Comparison of ENCODE assay signal across 13 mouse cellular contexts in the genomic region with DNA sequence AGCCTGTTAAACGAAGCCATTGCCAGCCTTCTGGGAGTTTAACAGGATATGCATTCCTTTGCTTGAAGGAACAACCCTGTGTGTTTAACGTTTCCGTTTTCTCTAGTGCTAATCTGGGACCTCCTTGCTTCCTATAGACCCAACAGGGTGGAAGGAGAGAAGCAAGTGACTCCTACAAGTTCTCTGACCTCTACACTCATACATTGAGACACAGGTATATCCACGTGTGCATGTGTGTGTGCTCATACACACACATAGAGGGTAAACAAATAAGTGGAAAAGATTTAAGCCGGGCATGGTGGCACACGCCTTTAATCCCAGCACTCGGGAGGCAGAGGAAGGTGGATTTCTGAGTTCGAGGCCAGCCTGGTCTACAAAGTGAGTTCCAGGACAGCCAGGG. TPM values are rescaled to one million over a fixed set of nuclear protein-coding genes. Genes with fewer than 3 reads are reported as not detected.
DNase-seq lines count a peak whose midpoint lies in the region; ATAC-seq and TF ChIP-seq lines count a peak whose summit lies in the region.
"Had no signal": no experiment of that assay in that cellular context is flagged by ENCODE, and none has a peak within 500 bp of the region (broad histone marks: within the 10 kb centered on the region; RNA-seq: fewer than 3 reads in every experiment).

No protein-coding gene starts in this region.

- WGBS in heart, embryonic 15.5 days, result 56% methylated on average over 8 of the region's 8 CpGs
- WGBS in kidney, embryonic 16.5 days, result 60% methylated on average over 8 of the region's 8 CpGs
- 58% methylated on average over 7 of the region's 8 CpGs for WGBS in stomach, embryonic 14.5 days
- 46% methylated on average over 8 of the region's 8 CpGs for WGBS in stomach, postnatal 0 days

- TF ChIP-seq CTCF in stomach, postnatal 0 days (IDR thresholded peaks at IDR 0.05; ENCODE audit: low read depth), result no peak

- H3K9me3 ChIP-seq in heart, embryonic 15.5 days (replicated peaks), result no peaks in the 10 kb centered on the region
- no peaks in the 10 kb centered on the region for H3K9me3 ChIP-seq in kidney, embryonic 16.5 days (ENCODE audit: low read length)
- H3K9me3 ChIP-seq in stomach, embryonic 14.5 days (ENCODE audit: control insufficient read depth, low read depth, low read length), result no peaks in the 10 kb centered on the region
- H3K9me3 ChIP-seq in stomach, postnatal 0 days (ENCODE audit: control insufficient read depth, low read length), result no peaks in the 10 kb centered on the region
- H3K9me3 ChIP-seq: embryonic facial prominence, embryonic 12.5 days; hindbrain, embryonic 13.5 days; limb, embryonic 12.5 days; liver, embryonic 12.5 days had no signal

- H3K27me3 ChIP-seq in heart, embryonic 15.5 days, result no peaks in the 10 kb centered on the region
- peaks cover 4% of the 10 kb centered on the region; the same call in 1 of the 2 replicates for H3K27me3 ChIP-seq in kidney, embryonic 16.5 days (ENCODE audit: insufficient read depth, low read length)
- H3K27me3 ChIP-seq in stomach, embryonic 14.5 days (ENCODE audit: control insufficient read depth, insufficient read depth, low read length), result no peaks in the 10 kb centered on the region
- no peaks in the 10 kb centered on the region for H3K27me3 ChIP-seq in stomach, postnatal 0 days (ENCODE audit: control insufficient read depth, insufficient read depth, low read length)
- H3K27me3 ChIP-seq: embryonic facial prominence, embryonic 12.5 days; hindbrain, embryonic 13.5 days; liver, embryonic 12.5 days had no signal

- no peak for ATAC-seq in heart, embryonic 15.5 days (replicated peaks; ENCODE audit: insufficient number of reproducible peaks, insufficient read depth, low FRiP score, low read depth)
- ATAC-seq in kidney, embryonic 16.5 days (ENCODE audit: low FRiP score, low TSS enrichment), result no peak
- no peak for ATAC-seq in stomach, embryonic 14.5 days (ENCODE audit: insufficient number of reproducible peaks, insufficient read depth, low FRiP score, low read depth)
- no peak for ATAC-seq in stomach, postnatal 0 days (ENCODE audit: low FRiP score, low TSS enrichment)
- ATAC-seq: liver, embryonic 12.5 days had no signal

- peak; percentile 7 for DNase-seq in embryo, embryonic 11 days
- no peak for DNase-seq in embryo, embryonic 9.5 days (ENCODE audit: extremely low spot score)
- DNase-seq in heart, postnatal 25 days (ENCODE audit: low spot score), result no peak
- DNase-seq in kidney, postnatal 36 days, result no peak
- no peak for DNase-seq in stomach, postnatal 0 days (ENCODE audit: low spot score)

- TF ChIP-seq EP300 in stomach, postnatal 0 days (optimal IDR thresholded peaks at IDR 0.05), result no peak

- H3K9ac ChIP-seq in heart, embryonic 15.5 days, result no peak overlapping the region
- H3K9ac ChIP-seq in kidney, embryonic 16.5 days (replicated peaks; ENCODE audit: low read length), result no peak overlapping the region
- H3K9ac ChIP-seq in stomach, embryonic 14.5 days (replicated peaks; ENCODE audit: low read depth, low read length), result no peak overlapping the region
- no peak overlapping the region for H3K9ac ChIP-seq in stomach, postnatal 0 days (ENCODE audit: low read length)
- H3K9ac ChIP-seq: embryonic facial prominence, embryonic 12.5 days; forebrain, postnatal 0 days; hindbrain, embryonic 13.5 days; limb, embryonic 12.5 days; liver, embryonic 12.5 days had no signal

- H3K27ac ChIP-seq in heart, embryonic 15.5 days, result peak overlapping the region; percentile 37
- H3K27ac ChIP-seq in kidney, embryonic 16.5 days (ENCODE audit: low read length), result 0 out of 2 replicates have a peak overlapping the region, but pooled peaks have one; percentile 18
- peak overlapping the region; percentile 39; the same call in 1 of the 2 replicates for H3K27ac ChIP-seq in stomach, embryonic 14.5 days (ENCODE audit: low read length)
- no peak overlapping the region for H3K27ac ChIP-seq in stomach, postnatal 0 days (replicated peaks)
- H3K27ac ChIP-seq: embryonic facial prominence, embryonic 12.5 days; hindbrain, embryonic 13.5 days; limb, embryonic 12.5 days; liver, embryonic 12.5 days had no signal

- no peaks in the 10 kb centered on the region for H3K36me3 ChIP-seq in heart, embryonic 15.5 days
- H3K36me3 ChIP-seq in kidney, embryonic 16.5 days (ENCODE audit: insufficient read depth, low read length), result no peaks in the 10 kb centered on the region
- H3K36me3 ChIP-seq in stomach, embryonic 14.5 days (ENCODE audit: control insufficient read depth, insufficient read depth, low read length), result no peaks in the 10 kb centered on the region
- no peaks in the 10 kb centered on the region for H3K36me3 ChIP-seq in stomach, postnatal 0 days (ENCODE audit: control insufficient read depth, insufficient read depth, low read length)
- H3K36me3 ChIP-seq: embryonic facial prominence, embryonic 12.5 days; hindbrain, embryonic 13.5 days; limb, embryonic 12.5 days; liver, embryonic 12.5 days had no signal

- intact Hi-C loops in heart, postnatal 25 days (cut with DNase I), result loop anchor here (5.0 kb wide), 2 partner anchors 70 to 265 kb away; partner anchors contain the start of gene Armcx1

- H3K4me1 ChIP-seq in heart, embryonic 15.5 days (replicated peaks), result no peaks in the 10 kb centered on the region
- H3K4me1 ChIP-seq in kidney, embryonic 16.5 days (ENCODE audit: insufficient read depth, low read length), result no peaks in the 10 kb centered on the region
- H3K4me1 ChIP-seq in stomach, embryonic 14.5 days (ENCODE audit: control insufficient read depth, insufficient read depth, low read length), result no peaks in the 10 kb centered on the region
- H3K4me1 ChIP-seq in stomach, postnatal 0 days (replicated peaks; ENCODE audit: control insufficient read depth, insufficient read depth), result no peaks in the 10 kb centered on the region
- H3K4me1 ChIP-seq: embryonic facial prominence, embryonic 12.5 days; hindbrain, embryonic 13.5 days; limb, embryonic 12.5 days; liver, embryonic 12.5 days had no signal

- H3K4me3 ChIP-seq in heart, embryonic 15.5 days, result no peak overlapping the region
- H3K4me3 ChIP-seq in kidney, embryonic 16.5 days (ENCODE audit: low read length), result no peak overlapping the region
- no peak overlapping the region for H3K4me3 ChIP-seq in stomach, embryonic 14.5 days (ENCODE audit: low read depth, low read length)
- H3K4me3 ChIP-seq in stomach, postnatal 0 days (ENCODE audit: low read depth, low read length), result no peak overlapping the region
- H3K4me3 ChIP-seq: embryonic facial prominence, embryonic 12.5 days; hindbrain, embryonic 13.5 days; limb, embryonic 12.5 days; liver, embryonic 12.5 days had no signal

- H3K4me2 ChIP-seq in heart, embryonic 15.5 days, result no peak overlapping the region
- no peak overlapping the region for H3K4me2 ChIP-seq in kidney, embryonic 16.5 days (replicated peaks; ENCODE audit: low read depth, low read length)
- no peak overlapping the region for H3K4me2 ChIP-seq in stomach, embryonic 14.5 days (replicated peaks; ENCODE audit: low read depth, low read length)
- H3K4me2 ChIP-seq in stomach, postnatal 0 days (replicated peaks; ENCODE audit: low read depth), result no peak overlapping the region
- H3K4me2 ChIP-seq: embryonic facial prominence, embryonic 12.5 days; liver, embryonic 12.5 days had no signal

RNA-seq across cellular contexts. Expression of gene Armcx4, which starts 38.9 kb away (rescaled TPM):
- 3.8 and 4.1 TPM in 2 replicates for polyA plus RNA-seq in heart, embryonic 15.5 days (2015; fragmentation: Nextera tagmentation; extraction: Ambion mirVana)
- 1 to 10 TPM; 9.2 to 9.6 TPM for total RNA-seq in heart, postnatal 25 days (2021)
- 4.0 and 4.4 TPM in 2 replicates for polyA plus RNA-seq in kidney, embryonic 16.5 days (2015; fragmentation: Nextera tagmentation; extraction: Ambion mirVana)
- 5.8 and 6.1 TPM in 2 replicates for polyA plus RNA-seq in stomach, embryonic 14.5 days (2014; fragmentation: Nextera tagmentation; extraction: Ambion mirVana)
- 1.3 and 1.4 TPM in 2 replicates for polyA plus RNA-seq in stomach, postnatal 0 days (2015; fragmentation: Nextera tagmentation; extraction: Ambion mirVana)

RNA-seq across cellular contexts. Expression of gene Hnrnph2, which starts 46.4 kb away (rescaled TPM):
- 112 and 114 TPM in 2 replicates for polyA plus RNA-seq in heart, embryonic 15.5 days (2015; fragmentation: Nextera tagmentation; extraction: Ambion mirVana)
- 10 to 100 TPM; 61.4 to 75.0 TPM for total RNA-seq in heart, postnatal 25 days (2021)
- polyA plus RNA-seq in kidney, embryonic 16.5 days (2015; fragmentation: Nextera tagmentation; extraction: Ambion mirVana), result 168 and 172 TPM in 2 replicates
- 83.6 and 84.8 TPM in 2 replicates for polyA plus RNA-seq in stomach, embryonic 14.5 days (2014; fragmentation: Nextera tagmentation; extraction: Ambion mirVana)
- 65.3 and 67.2 TPM in 2 replicates for polyA plus RNA-seq in stomach, postnatal 0 days (2015; fragmentation: Nextera tagmentation; extraction: Ambion mirVana)

RNA-seq across cellular contexts. Expression of gene Gla, which starts 46.5 kb away (rescaled TPM):
- polyA plus RNA-seq in heart, embryonic 15.5 days (2015; fragmentation: Nextera tagmentation; extraction: Ambion mirVana), result 2.8 and 3.2 TPM in 2 replicates
- total RNA-seq in heart, postnatal 25 days (2021), result 1 to 10 TPM; 1.6 to 2.1 TPM
- 5.2 and 7.0 TPM in 2 replicates for polyA plus RNA-seq in kidney, embryonic 16.5 days (2015; fragmentation: Nextera tagmentation; extraction: Ambion mirVana)
- 4.9 and 7.6 TPM in 2 replicates for polyA plus RNA-seq in stomach, embryonic 14.5 days (2014; fragmentation: Nextera tagmentation; extraction: Ambion mirVana)
- polyA plus RNA-seq in stomach, postnatal 0 days (2015; fragmentation: Nextera tagmentation; extraction: Ambion mirVana), result 3.6 and 3.9 TPM in 2 replicates
